Mouse (Mus musculus) liver, embryonic 13.5 days (tissue): ENCODE data around the gene Pan3. TPM values are rescaled to one million over a fixed set of nuclear protein-coding genes. Genes with fewer than 3 reads are reported as not detected.

Experiments
- ATAC-seq: fragments of 200-750 bp; cut with Nextera tagmentation; 2 replicates; pipeline ENCODE4 v1.8.0; 2017; ENCODE audit warnings: low read depth, mild to moderate bottlenecking, moderate number of reproducible peaks, moderate library complexity
- DNase-seq: peaks from one replicate; pipeline ENCODE4 v3.0.0; 2022
- H3K27ac ChIP-seq: fragments of 300-500 bp; sonication (generic); 2 replicates; pipeline ENCODE4 v1.5.1; 2015; ENCODE audit warnings: moderate library complexity, mild to moderate bottlenecking, inconsistent platforms
- H3K27me3 ChIP-seq: fragments of 300-500 bp; sonication (generic); 2 replicates; pipeline ENCODE4 v1.6.1; 2015; ENCODE audit warnings: mild to moderate bottlenecking, inconsistent platforms
- H3K36me3 ChIP-seq: fragments of 300-500 bp; sonication (generic); 2 replicates; pipeline ENCODE4 v1.6.1; 2015; ENCODE audit warnings: mild to moderate bottlenecking, inconsistent platforms
- H3K4me1 ChIP-seq: fragments of 300-500 bp; sonication (generic); replicated peaks from 2 replicates; pipeline ENCODE4 v1.6.1; 2015; ENCODE audit warnings: inconsistent platforms
- H3K4me2 ChIP-seq: fragments of 300-500 bp; sonication (generic); 2 replicates; pipeline ENCODE4 v1.6.1; 2015; ENCODE audit warnings: inconsistent platforms, mild to moderate bottlenecking, moderate library complexity
- H3K4me3 ChIP-seq: fragments of 300-500 bp; sonication (generic); replicated peaks from 2 replicates; pipeline ENCODE4 v1.5.1; 2015; ENCODE audit warnings: mild to moderate bottlenecking, inconsistent platforms
- H3K9ac ChIP-seq: fragments of 300-500 bp; sonication (generic); 2 replicates; pipeline ENCODE4 v1.6.1; 2015; ENCODE audit warnings: mild to moderate bottlenecking, inconsistent platforms
- H3K9me3 ChIP-seq: fragments of 300-500 bp; sonication (generic); replicated peaks from 2 replicates; pipeline ENCODE4 v1.6.1; 2016; ENCODE audit warnings: inconsistent platforms
- WGBS: fragments of 180-500 bp; shearing (Covaris S2); methylation state at CpG from one replicate; pipeline ENCODE4 v1.1.7; 2015; ENCODE audit not compliant: insufficient replicate concordance; 5-methylcytosine and 5-hydroxymethylcytosine counted together
- polyA plus RNA-seq: library from polyadenylated mRNA; unstranded; fragments of >200 nt; fragmentation: Nextera tagmentation; extraction: Ambion mirVana; gene quantifications from 2 replicates; pipeline ENCODE4 v1.2.1, GENCODE M21; 2015

Gene Pan3
- polyA plus RNA-seq, 1 experiment from 2014 or later: 39.3 TPM

GRCm38 (mm10) chr5:147484142-147484541 lies 54.2 kb downstream of the Pan3 start:
- DNase-seq: no peak
- Histone ChIP-seq H3K36me3 (peaks cover 17% of the 10 kb centered on the region), H3K9ac (no peak overlapping the region), H3K27ac (no peak overlapping the region), H3K9me3 (no peaks in the 10 kb centered on the region), H3K27me3 (no peaks in the 10 kb centered on the region), H3K4me3 (no peak overlapping the region), H3K4me2 (no peak overlapping the region), H3K4me1 (peaks cover 17% of the 10 kb centered on the region)
- no peak for ATAC-seq
- WGBS: 59% methylated on average over 3 of the region's 3 CpGs

GRCm38 (mm10) chr5:147489226-147489625 lies 59.3 kb downstream of the Pan3 start:
- peak; percentile 55; the same call in 1 of the 2 replicates for ATAC-seq
- no peaks in the 10 kb centered on the region for H3K9me3 ChIP-seq
- no peak for DNase-seq
- H3K9ac ChIP-seq: no peak overlapping the region
- peaks cover 19% of the 10 kb centered on the region for H3K36me3 ChIP-seq
- no peak overlapping the region for H3K4me2 ChIP-seq
- H3K4me3 ChIP-seq: no peak overlapping the region
- H3K27ac ChIP-seq: peak overlapping the region; percentile 73
- no peaks in the 10 kb centered on the region for H3K27me3 ChIP-seq
- peaks cover 50% of the 10 kb centered on the region for H3K4me1 ChIP-seq
- WGBS: 40% methylated on average over 6 of the region's 6 CpGs

GRCm38 (mm10) chr5:147490907-147491306 lies 60.9 kb downstream of the Pan3 start:
- Histone ChIP-seq H3K4me1 (peaks cover 64% of the 10 kb centered on the region), H3K9me3 (no peaks in the 10 kb centered on the region), H3K4me2 (no peak overlapping the region), H3K36me3 (peaks cover 19% of the 10 kb centered on the region), H3K27ac (peak overlapping the region; percentile 40), H3K27me3 (no peaks in the 10 kb centered on the region), H3K4me3 (no peak overlapping the region), H3K9ac (0 out of 2 replicates have a peak overlapping the region, but pooled peaks have one; percentile 18)
- 78% methylated on average over 5 of the region's 5 CpGs for WGBS
- no peak for ATAC-seq
- no peak for DNase-seq

GRCm38 (mm10) chr5:147492511-147492910 lies 62.5 kb downstream of the Pan3 start:
- Histone ChIP-seq H3K9ac (peak overlapping the region; percentile 53), H3K27ac (peak overlapping the region; percentile 79), H3K4me3 (peak overlapping the region; percentile 23), H3K36me3 (peaks cover 22% of the 10 kb centered on the region), H3K4me1 (peaks cover 67% of the 10 kb centered on the region), H3K9me3 (no peaks in the 10 kb centered on the region), H3K27me3 (no peaks in the 10 kb centered on the region), H3K4me2 (peak overlapping the region; percentile 62)
- peak; percentile 88 for ATAC-seq
- 52% methylated on average over 3 of the region's 3 CpGs for WGBS
- peak; percentile 50 for DNase-seq

GRCm38 (mm10) chr5:147493205-147493604 lies 63.2 kb downstream of the Pan3 start:
- WGBS: 43% methylated on average over 1 of the region's 1 CpGs
- peak overlapping the region; percentile 84 for H3K27ac ChIP-seq
- H3K9me3 ChIP-seq: no peaks in the 10 kb centered on the region
- no peak overlapping the region for H3K4me3 ChIP-seq
- ATAC-seq (peak; percentile 48; the same call in 1 of the 2 replicates), DNase-seq (peak; percentile 14)
- H3K27me3 ChIP-seq: no peaks in the 10 kb centered on the region
- H3K4me1 ChIP-seq: peaks cover 64% of the 10 kb centered on the region
- H3K4me2 ChIP-seq: 0 out of 2 replicates have a peak overlapping the region, but pooled peaks have one; percentile 23
- peaks cover 26% of the 10 kb centered on the region for H3K36me3 ChIP-seq
- no peak overlapping the region for H3K9ac ChIP-seq

GRCm38 (mm10) chr5:147493685-147494084 lies 63.7 kb downstream of the Pan3 start:
- Histone ChIP-seq H3K36me3 (peaks cover 25% of the 10 kb centered on the region), H3K9me3 (no peaks in the 10 kb centered on the region), H3K4me1 (peaks cover 60% of the 10 kb centered on the region), H3K27me3 (no peaks in the 10 kb centered on the region), H3K4me2 (no peak overlapping the region), H3K4me3 (no peak overlapping the region), H3K27ac (peak overlapping the region; percentile 84), H3K9ac (no peak overlapping the region)
- DNase-seq: no peak
- no peak for ATAC-seq
- 72% methylated on average over 8 of the region's 8 CpGs for WGBS

- no peak overlapping the region for H3K4me3 ChIP-seq
- WGBS: 40% methylated on average over 4 of the region's 4 CpGs
- H3K9me3 ChIP-seq: no peaks in the 10 kb centered on the region
- H3K4me2 ChIP-seq: peak overlapping the region; percentile 29
- H3K4me1 ChIP-seq: peaks cover 53% of the 10 kb centered on the region
- peak overlapping the region; percentile 84 for H3K27ac ChIP-seq
- H3K36me3 ChIP-seq: peaks cover 24% of the 10 kb centered on the region
- DNase-seq (no peak), ATAC-seq (no peak)
- H3K9ac ChIP-seq: peak overlapping the region; percentile 26
- H3K27me3 ChIP-seq: no peaks in the 10 kb centered on the region
These were observed 64.4 kb downstream of the Pan3 start for GRCm38 (mm10) chr5:147494388-147494787.

GRCm38 (mm10) chr5:147494791-147495376 lies 64.9 kb downstream of the Pan3 start:
- Histone ChIP-seq H3K9me3 (no peaks in the 10 kb centered on the region), H3K4me3 (no peak overlapping the region), H3K36me3 (peaks cover 22% of the 10 kb centered on the region), H3K27me3 (no peaks in the 10 kb centered on the region), H3K4me1 (peaks cover 50% of the 10 kb centered on the region), H3K4me2 (peak overlapping the region; percentile 29), H3K27ac (peak overlapping the region; percentile 84), H3K9ac (peak overlapping the region; percentile 26)
- DNase-seq: no peak
- WGBS: 35% methylated on average over 10 of the region's 10 CpGs
- peak; percentile 34; the same call in 1 of the 2 replicates for ATAC-seq

- Histone ChIP-seq H3K4me3 (no peak overlapping the region), H3K9me3 (no peaks in the 10 kb centered on the region), H3K9ac (no peak overlapping the region), H3K4me1 (peaks cover 42% of the 10 kb centered on the region), H3K27ac (no peak overlapping the region), H3K27me3 (no peaks in the 10 kb centered on the region), H3K4me2 (no peak overlapping the region), H3K36me3 (peaks cover 26% of the 10 kb centered on the region)
- no peak for ATAC-seq
- no peak for DNase-seq
- 92% methylated on average over 2 of the region's 2 CpGs for WGBS
These were observed 66.0 kb downstream of the Pan3 start for GRCm38 (mm10) chr5:147495961-147496360.

- no peak for DNase-seq
- no peak overlapping the region for H3K9ac ChIP-seq
- no peak overlapping the region for H3K4me2 ChIP-seq
- peaks cover 27% of the 10 kb centered on the region for H3K36me3 ChIP-seq
- 82% methylated on average over 4 of the region's 4 CpGs for WGBS
- H3K9me3 ChIP-seq: no peaks in the 10 kb centered on the region
- H3K4me1 ChIP-seq: peaks cover 38% of the 10 kb centered on the region
- ATAC-seq: no peak
- no peak overlapping the region for H3K27ac ChIP-seq
- H3K4me3 ChIP-seq: no peak overlapping the region
- no peaks in the 10 kb centered on the region for H3K27me3 ChIP-seq
These were observed 67.0 kb downstream of the Pan3 start for GRCm38 (mm10) chr5:147496921-147497320.

- ATAC-seq (no peak), DNase-seq (no peak)
- Histone ChIP-seq H3K27ac (no peak overlapping the region), H3K4me1 (peaks cover 31% of the 10 kb centered on the region), H3K36me3 (peaks cover 27% of the 10 kb centered on the region), H3K9me3 (no peaks in the 10 kb centered on the region), H3K4me2 (no peak overlapping the region), H3K27me3 (no peaks in the 10 kb centered on the region), H3K9ac (no peak overlapping the region), H3K4me3 (no peak overlapping the region)
- 68% methylated on average over 2 of the region's 3 CpGs for WGBS
These were observed 67.8 kb downstream of the Pan3 start for GRCm38 (mm10) chr5:147497714-147498113.

- Histone ChIP-seq H3K27me3 (no peaks in the 10 kb centered on the region), H3K9ac (no peak overlapping the region), H3K4me3 (no peak overlapping the region), H3K9me3 (no peaks in the 10 kb centered on the region), H3K4me1 (peaks cover 3% of the 10 kb centered on the region; the same call in 1 of the 2 replicates), H3K4me2 (no peak overlapping the region), H3K36me3 (peaks cover 17% of the 10 kb centered on the region), H3K27ac (no peak overlapping the region)
- ATAC-seq (no peak), DNase-seq (no peak)
- WGBS: 72% methylated on average over 2 of the region's 2 CpGs
These were observed 71.6 kb downstream of the Pan3 start for GRCm38 (mm10) chr5:147501456-147501998.
